Mouse (Mus musculus): ENCODE measurements around the gene Agtrap.
"Not testable (repeated sequence)": the region's sequence is repeated elsewhere in the genome, so short reads cannot be mapped to it uniquely, and the experiment has no call there.

Gene Agtrap

DNA sequence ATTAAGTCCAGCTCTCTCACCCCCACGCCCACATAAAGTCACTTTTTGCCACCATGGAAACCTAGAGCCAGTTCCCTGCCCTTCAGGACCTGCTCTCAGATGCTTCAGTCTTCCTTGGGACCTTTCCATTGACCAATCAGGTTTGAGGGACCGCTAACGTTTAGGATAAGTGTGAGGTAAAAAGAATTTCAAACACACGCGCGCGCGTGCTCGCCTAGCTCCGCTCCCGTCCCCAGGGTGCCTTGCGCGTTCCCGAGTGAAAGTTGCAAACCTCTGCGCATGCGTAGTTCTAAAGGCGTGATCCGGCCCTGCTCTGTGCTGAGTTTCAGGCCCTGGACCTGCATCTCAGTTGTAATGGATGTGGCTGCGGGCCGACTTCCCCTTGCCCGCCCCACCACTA, 12.6 kb downstream of the Agtrap start:
- DNase-seq (ENCODE audit: low read depth) = no peak

GRCm38 (mm10) chr4:148074521-148075189, 13.2 kb downstream of the Agtrap start:
- no peak for DNase-seq (ENCODE audit: low read depth)

GRCm38 (mm10) chr4:148071508-148071907, 16.3 kb downstream of the Agtrap start:
- DNase-seq (ENCODE audit: low read depth) = no peak

DNA sequence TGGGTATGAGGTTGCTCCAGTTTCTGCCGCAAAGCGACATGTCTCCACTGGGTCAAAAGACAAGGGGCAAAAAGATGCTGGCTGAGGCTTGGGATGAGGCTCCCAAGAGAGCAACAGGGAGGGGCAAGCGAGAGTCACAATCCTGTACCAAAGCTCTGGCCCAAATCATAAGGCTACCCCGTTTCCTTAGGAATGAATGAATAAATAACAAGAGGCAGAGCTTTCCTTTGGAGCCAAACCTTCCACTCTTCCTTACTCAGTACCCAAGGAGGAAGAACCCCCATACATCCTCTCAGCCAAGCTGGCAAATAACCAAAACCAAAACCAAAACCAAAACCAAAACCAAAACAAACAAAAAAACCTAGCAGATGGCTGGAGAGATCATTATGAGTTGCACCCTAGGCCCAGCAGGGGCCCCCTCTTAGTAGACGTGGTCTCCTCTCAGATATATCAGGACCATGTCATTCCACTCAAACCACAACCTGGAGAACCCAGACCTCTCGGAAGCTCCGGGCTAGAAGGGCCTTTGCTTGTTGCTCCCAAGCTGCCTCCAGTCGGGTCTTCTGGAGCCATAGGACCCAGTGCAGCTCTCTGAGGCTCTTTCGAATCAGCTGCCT, 18.1 kb downstream of the Agtrap start:
- DNase-seq (ENCODE audit: low read depth) = no peak

DNA sequence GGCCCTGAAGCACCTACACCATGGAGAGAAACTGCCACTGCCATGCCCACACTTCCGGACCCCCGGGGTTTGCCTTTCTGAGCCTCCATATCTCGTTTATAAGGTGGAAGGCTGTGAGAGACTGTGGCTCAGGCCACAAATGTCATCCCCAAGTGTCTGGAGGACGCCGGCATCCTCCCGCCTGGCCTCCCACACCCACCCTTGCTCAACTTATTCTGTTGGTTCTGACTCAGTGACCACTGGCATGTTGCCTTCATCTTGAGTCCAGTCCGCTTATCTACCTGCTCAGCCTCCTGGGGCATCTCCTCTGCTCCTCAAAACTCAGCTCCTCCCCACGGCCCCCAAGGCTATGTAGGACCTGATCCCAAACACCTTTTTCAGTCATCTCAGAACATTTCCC, 20.5 kb downstream of the Agtrap start:
- no peak for DNase-seq (ENCODE audit: low read depth)

DNA sequence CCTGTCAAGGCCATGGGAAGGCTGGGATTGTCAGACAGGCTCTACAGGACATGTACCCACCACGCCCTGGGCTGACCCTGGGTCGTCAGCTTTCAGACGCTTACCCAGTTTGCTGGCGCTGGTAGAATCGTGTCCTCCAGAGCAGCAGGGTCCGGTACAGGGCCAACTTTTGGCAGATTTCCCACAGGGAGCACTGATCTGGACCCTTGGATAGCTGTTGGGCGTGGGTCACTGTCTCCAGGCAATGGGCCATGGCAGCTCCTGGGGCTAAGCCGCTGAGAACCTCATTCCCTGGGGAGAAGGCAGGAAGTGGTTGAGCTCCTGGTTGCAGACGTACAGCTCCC, 21.5 kb downstream of the Agtrap start:
- no peak for DNase-seq (ENCODE audit: low read depth)

DNA sequence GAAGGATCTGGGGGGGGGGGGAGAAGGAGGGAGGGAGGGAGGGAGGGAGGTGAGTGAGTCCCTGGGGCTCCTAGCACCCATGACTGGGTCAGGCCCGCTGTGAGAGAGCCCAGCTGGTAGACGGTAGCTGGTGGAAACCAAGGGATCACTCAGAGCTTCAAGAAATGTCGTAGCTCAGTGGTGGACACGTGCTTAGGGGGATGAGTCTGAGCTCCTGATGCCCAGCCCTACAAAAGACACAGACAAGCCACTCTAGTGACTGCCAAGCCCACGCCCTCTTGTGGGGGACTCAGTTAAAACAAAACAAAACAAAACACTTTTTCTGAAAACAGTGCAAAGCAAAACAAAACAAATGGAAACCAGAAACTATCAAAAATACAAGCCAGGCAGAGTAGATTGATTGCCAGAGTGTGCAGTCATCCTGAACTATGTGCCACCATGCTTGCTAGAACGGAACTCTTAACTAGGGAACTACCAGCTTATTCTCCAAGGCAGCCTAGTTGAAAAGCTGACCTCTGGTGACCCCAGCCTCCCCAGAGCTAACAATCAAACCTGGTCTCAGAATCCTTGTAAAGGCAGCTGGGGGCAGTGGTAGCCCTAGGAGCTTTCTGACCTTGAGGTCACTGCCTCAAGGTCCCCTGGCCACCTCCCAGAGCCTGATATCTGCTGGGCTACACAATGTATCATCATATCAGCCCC, 22.0 kb downstream of the Agtrap start:
- DNase-seq (ENCODE audit: low read depth) = no peak

GRCm38 (mm10) chr4:148061086-148061480, 26.7 kb downstream of the Agtrap start:
- DNase-seq (ENCODE audit: low read depth) = no peak

DNA sequence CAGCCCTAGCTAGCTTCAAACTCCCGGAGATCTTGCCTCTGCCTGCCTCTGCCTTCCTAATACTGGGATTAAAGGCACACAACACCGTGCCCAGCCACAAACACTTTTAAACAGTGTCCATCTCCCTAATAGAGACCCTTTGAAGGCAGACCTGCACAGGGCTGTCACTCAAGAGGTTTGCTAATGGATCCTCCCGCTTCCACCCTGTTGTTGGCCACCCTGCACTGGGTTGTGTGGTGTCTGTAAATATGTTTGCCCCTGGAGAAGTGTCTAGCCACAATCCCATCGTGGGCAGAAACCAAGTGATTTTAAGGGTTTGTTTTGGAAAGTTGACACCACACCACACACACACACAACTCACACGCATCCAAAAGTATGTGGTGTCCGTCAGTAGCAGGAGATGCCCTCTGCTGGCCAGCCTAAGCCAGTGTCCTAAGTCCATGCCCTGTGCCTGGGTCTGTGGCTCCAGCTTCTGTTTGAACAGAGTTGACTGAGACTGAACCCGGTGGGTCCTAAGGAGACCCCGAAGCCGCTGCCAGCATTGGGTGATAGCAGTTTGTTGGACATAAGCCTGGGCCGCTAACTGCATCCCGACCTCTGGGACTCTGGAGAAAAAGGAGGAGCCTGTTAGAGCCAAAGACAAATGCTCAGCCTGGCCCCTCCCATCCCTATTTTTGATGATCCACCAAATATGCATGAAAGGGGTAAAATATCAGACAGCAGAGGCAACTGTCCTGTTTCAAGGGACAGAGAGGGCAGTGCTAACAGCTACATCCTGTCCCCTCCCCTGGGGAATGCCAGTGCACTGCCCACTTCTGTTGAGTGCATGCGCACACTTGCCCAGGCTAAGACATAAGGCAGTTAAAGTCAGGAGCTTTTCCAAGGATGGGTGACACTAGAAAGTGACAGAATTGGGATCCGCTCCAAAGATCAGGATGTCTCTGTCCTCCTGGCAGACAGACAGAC, 27.4 kb downstream of the Agtrap start:
- DNase-seq (ENCODE audit: low read depth) = no peak

- DNase-seq (ENCODE audit: low read depth) = no peak
Observed at GRCm38 (mm10) chr4:148058993-148059392, 28.8 kb downstream of the Agtrap start.

DNA sequence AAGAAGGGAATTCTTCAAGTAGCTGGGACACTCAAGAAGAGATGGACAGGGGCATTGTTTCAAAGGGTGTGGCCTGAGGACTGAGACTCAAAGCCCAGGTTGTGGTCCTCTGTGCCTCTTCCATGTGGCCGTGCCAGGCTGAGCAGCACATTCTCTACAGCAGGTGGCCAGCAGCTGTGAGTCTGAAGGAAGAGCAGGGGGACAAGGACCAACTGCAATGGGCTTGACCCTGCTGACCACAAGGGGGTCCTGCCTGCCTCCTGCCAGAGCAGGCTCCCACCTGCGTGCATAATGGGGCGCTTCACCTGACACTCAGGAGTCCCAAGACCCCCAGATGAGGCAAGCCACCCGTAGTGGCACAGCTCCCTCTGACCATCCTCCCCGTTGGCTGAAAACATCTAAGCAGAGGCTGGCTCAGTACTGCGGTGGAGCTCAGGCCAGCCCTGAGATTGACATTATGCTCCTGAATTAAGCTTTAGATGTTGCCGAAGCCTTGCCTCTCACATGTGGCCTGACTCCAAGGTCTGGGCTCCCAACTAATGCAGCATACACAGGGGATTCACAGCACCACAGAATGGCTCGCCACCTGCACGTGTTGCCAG, 29.5 kb downstream of the Agtrap start:
- DNase-seq (ENCODE audit: low read depth) = no peak

DNA sequence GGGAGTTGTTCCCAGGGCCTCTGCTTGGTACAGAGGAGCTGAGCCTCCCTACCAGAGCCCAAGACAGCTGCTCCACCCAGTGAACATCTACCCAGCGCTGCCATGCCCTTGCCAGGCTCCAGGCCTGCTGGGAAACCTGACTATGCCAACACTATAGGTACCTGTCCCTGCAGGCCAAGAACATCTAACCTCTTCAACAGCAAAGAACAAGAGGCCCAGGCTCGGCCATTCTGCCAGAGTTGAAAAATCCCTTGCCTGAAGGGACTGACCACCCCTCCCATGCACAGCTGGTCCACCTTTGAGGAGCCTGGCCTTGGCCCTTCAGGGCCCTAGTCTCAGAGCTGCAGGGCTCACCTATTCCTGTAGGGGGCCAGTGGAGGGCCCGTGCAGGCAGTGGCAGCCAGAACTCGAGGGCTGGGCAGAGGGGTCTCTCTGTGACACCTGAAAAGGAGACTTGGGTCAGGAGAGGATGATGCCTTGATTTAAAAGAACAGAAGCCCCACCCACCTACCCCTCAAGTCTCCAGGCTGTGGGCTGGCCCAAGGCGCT, 30.1 kb downstream of the Agtrap start:
- no peak for DNase-seq (ENCODE audit: low read depth)

DNA sequence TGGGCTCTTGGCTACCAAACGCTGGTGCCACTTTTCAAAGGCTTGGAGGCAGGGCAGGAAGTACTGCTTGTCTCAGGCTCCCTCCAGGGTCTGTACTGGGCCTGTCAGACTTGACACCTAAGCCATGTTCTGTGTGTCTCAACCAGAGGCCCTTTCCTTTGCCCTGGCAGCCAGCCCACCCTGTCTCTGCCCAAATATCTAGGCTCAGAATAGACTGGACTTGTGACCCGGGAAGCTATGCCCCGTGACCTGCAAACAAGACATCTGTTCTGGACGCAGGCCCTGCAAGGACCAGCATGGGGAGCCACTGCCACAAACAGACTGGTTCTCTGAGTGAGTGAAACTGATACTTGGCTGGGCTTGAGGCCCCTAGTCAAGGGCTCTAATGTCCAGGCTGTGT, 31.0 kb downstream of the Agtrap start:
- DNase-seq (ENCODE audit: low read depth) = no peak

GRCm38 (mm10) chr4:148056246-148056645, 31.6 kb downstream of the Agtrap start:
- no peak for DNase-seq (ENCODE audit: low read depth)

DNA sequence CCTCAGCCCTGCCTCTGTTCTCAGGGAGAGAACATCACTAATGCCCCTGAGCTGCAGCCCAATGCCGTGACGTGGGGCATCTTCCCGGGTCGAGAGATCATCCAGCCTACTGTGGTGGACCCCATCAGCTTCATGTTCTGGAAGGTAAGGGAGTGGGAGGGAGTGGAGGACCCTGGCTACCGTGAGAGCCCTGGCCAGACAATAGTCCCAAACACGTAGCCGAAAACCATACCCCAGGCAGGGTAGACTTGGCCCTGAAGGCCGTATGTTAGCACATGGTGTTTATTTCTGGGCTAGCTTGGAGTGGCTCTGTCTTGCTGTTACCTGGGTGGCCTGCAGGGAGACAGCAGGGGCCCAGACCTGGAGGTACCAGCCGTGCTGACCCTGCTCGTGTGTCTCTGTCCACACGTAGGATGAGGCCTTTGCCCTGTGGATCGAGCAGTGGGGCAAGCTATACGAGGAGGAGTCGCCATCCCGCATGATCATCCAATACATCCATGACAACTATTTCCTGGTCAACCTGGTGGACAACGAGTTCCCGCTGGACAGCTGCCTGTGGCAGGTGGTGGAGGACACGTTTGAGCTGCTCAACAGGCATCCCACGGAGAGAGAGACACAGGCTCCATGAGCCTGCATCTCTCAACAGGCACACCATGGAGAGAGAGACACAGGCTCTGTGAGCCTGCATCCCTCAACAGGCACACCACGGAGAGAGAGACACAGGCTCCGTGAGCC, 32.7 kb downstream of the Agtrap start:
- DNase-seq (ENCODE audit: low read depth) = no peak

DNA sequence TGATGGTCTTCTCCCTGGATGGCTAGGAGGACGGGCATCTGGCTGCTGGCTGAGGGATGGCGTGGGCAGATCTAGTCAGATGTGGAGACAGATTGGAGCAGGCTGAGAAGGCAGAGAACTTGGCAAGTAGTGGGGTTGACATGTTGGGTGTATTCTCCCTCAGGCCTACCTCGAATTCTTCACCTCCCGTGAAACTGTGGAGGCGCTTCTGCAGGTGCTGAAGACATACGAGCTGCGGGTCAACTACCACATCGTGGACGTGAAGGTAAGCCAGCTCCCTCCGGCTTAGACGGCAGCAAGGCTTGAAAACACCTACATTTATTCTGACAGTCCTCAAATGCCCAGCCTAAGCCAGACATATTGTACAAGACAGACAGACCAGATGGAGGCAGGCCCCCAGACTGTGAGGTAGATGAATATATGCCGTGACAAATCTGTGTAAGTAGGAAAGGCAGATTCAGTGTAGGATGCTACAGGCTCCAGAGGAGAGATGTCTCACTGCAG, 34.4 kb downstream of the Agtrap start:
- no peak for DNase-seq (ENCODE audit: low read depth)

DNA sequence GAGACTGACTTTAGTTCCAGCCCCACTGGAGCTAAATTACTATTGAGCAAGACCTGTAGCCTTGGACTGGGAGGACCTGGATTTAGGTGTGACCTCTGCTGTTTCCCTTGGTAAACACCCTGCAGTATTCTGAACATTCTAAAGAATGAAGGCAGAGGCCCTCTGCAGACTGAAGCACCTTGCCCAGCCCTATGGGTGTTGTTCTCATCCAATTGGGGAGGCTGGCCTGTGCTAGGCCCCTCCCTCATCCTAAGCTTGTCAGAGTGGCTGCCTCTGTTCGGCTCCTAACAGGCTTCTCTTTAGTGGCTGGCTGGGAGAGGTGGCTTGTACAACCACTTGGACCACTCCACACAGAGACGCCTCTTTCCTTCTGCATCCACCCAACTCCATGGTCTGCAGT, 34.9 kb downstream of the Agtrap start:
- DNase-seq (ENCODE audit: low read depth) = no peak

DNA sequence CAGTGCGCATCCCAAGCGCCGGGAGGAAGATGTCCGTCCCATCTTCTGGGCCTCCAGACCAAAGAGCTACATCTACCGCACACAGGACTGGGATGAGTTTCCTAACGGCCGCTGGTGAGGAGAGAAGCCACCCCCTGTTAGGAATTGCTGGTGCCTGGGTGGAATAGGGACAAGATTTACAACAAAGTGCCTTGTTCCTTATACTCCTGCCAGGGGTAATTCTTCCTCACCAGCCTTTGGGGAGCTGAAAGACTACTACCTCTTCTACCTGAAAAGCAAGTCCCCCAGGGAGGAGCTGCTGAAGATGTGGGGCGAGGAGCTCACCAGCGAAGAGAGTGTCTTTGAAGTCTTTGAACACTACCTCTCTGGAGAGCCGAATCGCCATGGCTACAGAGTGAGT, 35.9 kb downstream of the Agtrap start:
- no peak for DNase-seq (ENCODE audit: low read depth)

- no peak for DNase-seq (ENCODE audit: low read depth)
Observed at GRCm38 (mm10) chr4:148051046-148051776, 36.6 kb downstream of the Agtrap start.

GRCm38 (mm10) chr4:148050396-148050914, 37.4 kb downstream of the Agtrap start:
- not testable (repeated sequence) for DNase-seq (ENCODE audit: low read depth)
